Mouse (Mus musculus) thymus, postnatal 25 days (tissue): ENCODE data around the gene Morc1.

Source experiments
- DNase-seq: peaks from one replicate; pipeline ENCODE4 v3.0.0; 2022

The Morc1 gene

GRCm38 (mm10) chr16:48630466-48630865 is 199.4 kb downstream of the Morc1 start:
- no peak for DNase-seq

- DNase-seq: no peak
Measured at GRCm38 (mm10) chr16:48632351-48632750, 201.3 kb downstream of the Morc1 start.

- DNase-seq: no peak
Measured at GRCm38 (mm10) chr16:48646246-48646645, 215.2 kb downstream of the Morc1 start.

- DNase-seq: no peak
Measured at GRCm38 (mm10) chr16:48671696-48672095, 240.7 kb downstream of the Morc1 start.

- no peak for DNase-seq
Measured at GRCm38 (mm10) chr16:48672664-48673063, 241.6 kb downstream of the Morc1 start.

- peak; percentile 89 for DNase-seq
Measured at GRCm38 (mm10) chr16:48675607-48676006, 244.6 kb downstream of the Morc1 start.

- DNase-seq: no peak
Measured at GRCm38 (mm10) chr16:48676205-48676604, 245.2 kb downstream of the Morc1 start.

- DNase-seq: no peak
Measured at GRCm38 (mm10) chr16:48677381-48677780, 246.3 kb downstream of the Morc1 start.

GRCm38 (mm10) chr16:48678029-48678428 is 247.0 kb downstream of the Morc1 start:
- no peak for DNase-seq
